In the genomic region with DNA sequence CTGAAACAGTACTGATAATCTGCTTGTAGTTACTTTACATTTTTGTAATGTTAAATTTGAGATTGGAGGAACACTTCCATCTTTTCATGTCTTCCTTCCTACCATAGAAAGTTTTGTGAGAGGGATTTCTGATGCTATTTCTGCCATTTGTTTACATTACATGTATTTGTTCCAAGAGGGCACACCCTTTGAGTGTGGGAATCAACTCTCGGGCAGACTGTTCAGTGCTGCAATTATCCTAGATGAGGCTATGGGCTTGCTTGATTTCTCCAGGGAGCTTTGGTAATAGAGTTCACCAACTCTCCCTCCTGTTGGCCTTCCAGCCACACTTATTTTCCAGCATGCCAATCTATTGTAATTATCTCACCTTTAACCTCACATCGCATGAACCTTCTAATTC, we compare ENCODE assay signal across 27 mouse cellular contexts. TPM values are rescaled to one million over a fixed set of nuclear protein-coding genes. Genes with fewer than 3 reads are reported as not detected.
"Had no signal": no experiment of that assay in that cellular context is flagged by ENCODE, and none has a peak within 500 bp of the region (broad histone marks: within the 10 kb centered on the region; RNA-seq: fewer than 3 reads in every experiment).

No protein-coding gene starts in this region.

- H3K9ac ChIP-seq: intestine, embryonic 15.5 days; kidney, embryonic 15.5 days; limb, embryonic 12.5 days; limb, embryonic 15.5 days; liver, embryonic 14.5 days; liver, postnatal 0 days; neural tube, embryonic 12.5 days; neural tube, embryonic 15.5 days had no signal

- ATAC-seq: intestine, embryonic 15.5 days; liver, postnatal 0 days had no signal

- H3K27me3 ChIP-seq: intestine, embryonic 15.5 days; kidney, embryonic 15.5 days; limb, embryonic 12.5 days; limb, embryonic 15.5 days; megakaryocyte, embryonic 14.5 days; neural tube, embryonic 12.5 days; neural tube, embryonic 15.5 days had no signal

- H3K4me1 ChIP-seq: intestine, embryonic 15.5 days; kidney, embryonic 15.5 days; limb, embryonic 12.5 days; limb, embryonic 15.5 days; midbrain, embryonic 10.5 days; neural tube, embryonic 12.5 days; neural tube, embryonic 15.5 days had no signal

- H3K36me3 ChIP-seq: intestine, embryonic 15.5 days; kidney, embryonic 15.5 days; limb, embryonic 12.5 days; limb, embryonic 15.5 days; midbrain, embryonic 10.5 days; neural tube, embryonic 12.5 days; neural tube, embryonic 15.5 days had no signal

- H3K27ac ChIP-seq: intestine, embryonic 15.5 days; kidney, embryonic 15.5 days; left cerebral cortex, adult 2 months; limb, embryonic 12.5 days; limb, embryonic 15.5 days; liver, embryonic 14.5 days; midbrain, embryonic 10.5 days; neural tube, embryonic 12.5 days; neural tube, embryonic 15.5 days; stomach, postnatal 0 days had no signal

- DNase-seq: kidney, adult 11 months; kidney, adult 8-10 months; kidney, postnatal 10 days; kidney, postnatal 36 days; layer of hippocampus, postnatal 36 days; left cerebral cortex, postnatal 4 days; liver, postnatal 0 days; midbrain, embryonic 14.5 days; right cerebral cortex, adult 18-20 months; right cerebral cortex, postnatal 14 days; right cerebral cortex, postnatal 4 days; thymus, adult 2 months; thymus, postnatal 14 days; thymus, postnatal 4 days had no signal

- H3K4me2 ChIP-seq: intestine, embryonic 15.5 days; kidney, embryonic 15.5 days; limb, embryonic 12.5 days; limb, embryonic 15.5 days; liver, embryonic 11.5 days; neural tube, embryonic 12.5 days; neural tube, embryonic 15.5 days had no signal

- H3K4me3 ChIP-seq: intestine, embryonic 15.5 days; kidney, embryonic 15.5 days; left cerebral cortex, adult 2 months; limb, embryonic 12.5 days; limb, embryonic 15.5 days; megakaryocyte, embryonic 14.5 days; midbrain, embryonic 10.5 days; neural tube, embryonic 12.5 days; neural tube, embryonic 15.5 days had no signal

- H3K9me3 ChIP-seq: intestine, embryonic 15.5 days; kidney, embryonic 15.5 days; limb, embryonic 12.5 days; limb, embryonic 15.5 days; megakaryocyte, embryonic 14.5 days; midbrain, embryonic 10.5 days; neural tube, embryonic 12.5 days; neural tube, embryonic 15.5 days had no signal

RNA-seq across cellular contexts. Expression of gene Gm13691, which starts 52.4 kb away (rescaled TPM):
- polyA plus RNA-seq: intestine, embryonic 15.5 days; kidney, embryonic 15.5 days; limb, embryonic 12.5 days; limb, embryonic 15.5 days; liver, embryonic 11.5 days; liver, embryonic 14.5 days; liver, postnatal 0 days; midbrain, embryonic 10.5 days; midbrain, embryonic 14.5 days; neural tube, embryonic 12.5 days; neural tube, embryonic 15.5 days; stomach, embryonic 14.5 days; stomach, postnatal 0 days; thymus, adult 2 months had no signal

RNA-seq across cellular contexts. Expression of gene Gm13697, which starts 58.2 kb away (rescaled TPM):
- polyA plus RNA-seq: intestine, embryonic 15.5 days; kidney, embryonic 15.5 days; limb, embryonic 12.5 days; limb, embryonic 15.5 days; liver, embryonic 11.5 days; liver, embryonic 14.5 days; liver, postnatal 0 days; midbrain, embryonic 10.5 days; midbrain, embryonic 14.5 days; neural tube, embryonic 12.5 days; neural tube, embryonic 15.5 days; stomach, embryonic 14.5 days; stomach, postnatal 0 days; thymus, adult 2 months had no signal
